Mouse (Mus musculus) adrenal gland, postnatal 25 days (tissue): ENCODE data around the gene Sohlh2. TPM values are rescaled to one million over a fixed set of nuclear protein-coding genes. Genes with fewer than 3 reads are reported as not detected.
"Not testable (repeated sequence)": the region's sequence is repeated elsewhere in the genome, so short reads cannot be mapped to it uniquely, and the experiment has no call there.

Experiments used
- DNase-seq: peaks from one replicate; pipeline ENCODE4 v3.0.0; 2021; ENCODE audit warnings: mixed read lengths
- long read RNA-seq: library from polyadenylated mRNA; stranded (forward); transcript quantifications from one replicate; pipeline ENCODE4 v2.0.0, GENCODE M21; 2021
- total RNA-seq: library from RNA; stranded (reverse); gene quantifications from 2 replicates; pipeline ENCODE4 v1.2.3, GENCODE M21; 2021

Sohlh2 gene
- not detected in 2 replicates for total RNA-seq
- long read RNA-seq = 0 reads

GRCm38 (mm10) chr3:55181766-55182165, at the start of gene Sohlh2:
Gene Sohlh2, plus strand, starts transcription at chr3:55182028.
- no peak for DNase-seq

DNA sequence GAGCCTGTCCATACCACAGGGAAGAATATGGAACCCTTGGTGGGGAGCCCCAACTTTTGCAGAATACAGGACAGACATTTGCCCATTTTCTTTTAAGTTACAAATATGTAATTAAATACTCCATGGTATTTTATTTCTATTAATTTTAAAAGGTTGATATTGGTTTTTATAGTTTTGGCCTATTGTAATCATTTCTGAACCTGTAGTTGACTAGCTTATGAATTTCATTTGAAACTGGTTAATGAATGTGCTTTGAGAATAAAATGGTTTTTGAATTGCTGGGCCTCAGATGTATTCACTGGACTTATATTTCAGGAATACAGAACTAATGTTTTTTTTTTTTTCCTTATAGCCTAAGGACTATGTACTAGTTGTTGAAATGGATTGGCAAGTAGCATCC, 44.8 kb upstream of the Sohlh2 start, which contains the start of gene Ccdc169:
Gene Ccdc169 (plus strand): TSS at position 301 of the 400 bp plus-strand sequence.
- no peak for DNase-seq

- DNase-seq = no peak
Measured at GRCm38 (mm10) chr3:55139837-55140236, 42.0 kb upstream of the Sohlh2 start.

DNA sequence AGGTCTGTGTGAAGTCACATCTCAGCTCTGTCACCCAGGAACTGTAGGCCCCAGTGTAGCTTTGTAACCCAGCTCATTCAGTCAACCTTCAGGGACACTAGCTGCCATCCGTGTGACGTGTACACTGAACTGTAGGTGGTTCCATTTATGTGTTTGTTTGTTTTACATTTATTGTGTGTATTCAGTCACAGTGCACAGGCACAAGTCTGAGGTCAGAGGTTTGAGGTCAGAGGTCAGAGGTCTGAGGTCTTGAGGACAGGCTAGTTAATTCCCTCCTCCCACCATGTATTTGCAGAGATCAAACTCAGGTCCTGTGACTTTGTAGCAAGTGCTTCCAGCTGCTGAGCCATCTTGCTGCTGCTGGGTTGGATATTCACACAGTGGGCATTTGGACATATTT, 40.4 kb upstream of the Sohlh2 start:
- no peak for DNase-seq

DNA sequence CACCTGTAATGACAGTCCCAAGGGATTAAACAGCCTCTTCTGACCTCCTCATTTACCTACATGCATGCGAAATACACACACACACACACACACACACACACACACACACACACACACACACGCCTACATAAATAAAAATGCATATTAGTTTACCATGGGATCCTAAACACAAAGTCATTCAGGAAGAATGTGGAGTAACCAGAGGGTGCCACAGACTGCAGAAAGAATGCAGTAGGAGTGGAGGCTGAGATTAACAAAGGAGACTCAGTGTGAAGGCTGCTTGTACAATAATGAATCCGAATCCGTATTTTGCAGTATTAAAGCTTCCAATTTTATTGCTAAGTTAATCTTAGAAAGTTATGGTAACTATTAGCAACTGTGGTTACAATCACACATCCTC, 36.9 kb upstream of the Sohlh2 start:
- no peak for DNase-seq

GRCm38 (mm10) chr3:55146441-55146840, 35.4 kb upstream of the Sohlh2 start:
- no peak for DNase-seq

- DNase-seq = no peak
Measured at GRCm38 (mm10) chr3:55147156-55147555, 34.7 kb upstream of the Sohlh2 start.

GRCm38 (mm10) chr3:55148091-55148490, 33.7 kb upstream of the Sohlh2 start:
- no peak for DNase-seq

GRCm38 (mm10) chr3:55151656-55152433, 30.0 kb upstream of the Sohlh2 start:
- peak; percentile 54 for DNase-seq

DNA sequence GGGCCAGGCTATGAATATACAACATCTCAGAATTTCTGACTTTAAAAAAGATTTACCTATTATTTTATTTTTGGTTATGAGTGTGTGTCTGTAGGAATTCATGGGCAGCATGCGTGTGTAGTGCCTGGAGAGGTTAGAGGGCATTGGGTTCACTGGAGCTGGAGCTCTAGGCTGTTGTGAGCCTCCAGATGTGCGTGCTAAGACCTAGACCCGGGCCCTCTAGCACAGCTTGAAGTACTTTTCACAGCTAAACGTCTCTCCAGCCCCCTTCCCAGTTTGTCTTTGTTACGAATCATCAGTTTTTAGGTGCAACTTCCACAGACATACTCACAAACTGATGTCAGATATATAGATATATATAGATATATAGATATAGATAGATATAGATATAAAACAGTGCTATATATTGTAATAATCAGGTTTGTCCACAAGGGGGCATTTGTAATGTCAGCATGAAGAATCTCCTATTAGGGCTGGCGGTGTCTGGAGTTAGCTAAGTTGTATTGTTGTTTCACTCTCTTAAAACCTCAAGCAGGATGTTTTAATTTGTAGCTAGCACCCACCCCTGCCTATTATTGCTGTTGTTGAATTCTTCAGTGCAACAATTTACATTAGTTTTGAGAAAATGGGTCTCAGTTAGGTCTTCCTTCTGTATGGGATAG, 29.0 kb upstream of the Sohlh2 start:
- no peak for DNase-seq

DNA sequence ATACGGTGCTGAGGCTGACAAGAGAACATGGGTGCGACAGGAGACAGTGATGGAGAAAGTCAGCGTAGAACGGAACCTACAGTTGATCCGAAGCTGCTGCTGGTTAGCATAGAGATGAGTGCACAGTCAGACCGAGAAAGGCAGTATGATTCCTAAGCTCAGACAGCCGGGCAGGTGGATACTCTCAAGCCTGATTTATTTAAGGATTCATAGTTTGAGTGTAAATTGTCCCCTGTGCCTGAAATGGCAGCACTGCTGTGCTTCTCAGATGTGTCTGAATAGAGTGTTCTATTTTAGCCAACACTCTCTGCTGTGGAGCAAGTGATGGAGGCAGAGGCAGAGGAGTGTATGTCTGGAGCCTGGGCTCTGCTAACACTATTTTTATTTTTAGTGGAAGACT, 27.7 kb upstream of the Sohlh2 start:
- DNase-seq = no peak

DNA sequence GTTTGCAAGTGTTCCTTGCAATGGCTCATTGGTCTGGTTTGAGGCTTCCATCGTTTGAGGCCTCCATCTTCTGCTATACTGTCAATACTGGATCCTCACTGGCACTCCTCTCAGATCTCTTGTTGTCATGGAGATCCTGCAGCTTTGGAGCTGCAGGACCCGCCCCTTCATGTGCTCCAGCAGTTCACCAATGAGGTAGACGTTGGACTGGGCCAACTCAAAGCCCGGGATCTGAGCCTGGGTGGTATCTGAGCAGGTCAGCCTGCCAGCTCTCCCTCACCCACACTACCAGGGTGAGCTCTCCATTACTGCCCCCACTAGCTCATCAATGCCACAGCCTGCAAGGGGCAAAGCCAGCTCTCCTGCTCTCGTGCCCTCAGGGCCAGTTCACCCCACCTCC, 24.4 kb upstream of the Sohlh2 start:
- DNase-seq = no peak

- DNase-seq = no peak
Measured at GRCm38 (mm10) chr3:55161144-55161543, 20.7 kb upstream of the Sohlh2 start.

DNA sequence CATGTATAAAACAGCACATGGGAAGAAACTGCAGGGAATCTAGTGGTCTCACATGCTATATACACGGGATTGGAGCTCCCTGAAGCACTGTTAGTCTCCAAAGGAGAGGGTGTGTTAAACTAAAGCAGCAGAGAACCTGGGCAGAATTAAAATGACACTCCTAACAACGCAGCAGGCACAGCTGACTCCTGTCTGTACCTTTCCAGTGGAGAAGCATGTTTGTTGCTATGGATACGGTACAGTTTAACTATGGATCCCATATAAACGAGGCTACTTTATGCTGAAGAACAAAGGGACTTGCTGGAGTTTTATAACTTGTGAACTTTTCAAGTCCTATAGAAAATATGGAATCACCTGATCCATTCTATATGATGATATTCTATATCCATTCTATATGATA, 18.3 kb upstream of the Sohlh2 start:
- no peak for DNase-seq

DNA sequence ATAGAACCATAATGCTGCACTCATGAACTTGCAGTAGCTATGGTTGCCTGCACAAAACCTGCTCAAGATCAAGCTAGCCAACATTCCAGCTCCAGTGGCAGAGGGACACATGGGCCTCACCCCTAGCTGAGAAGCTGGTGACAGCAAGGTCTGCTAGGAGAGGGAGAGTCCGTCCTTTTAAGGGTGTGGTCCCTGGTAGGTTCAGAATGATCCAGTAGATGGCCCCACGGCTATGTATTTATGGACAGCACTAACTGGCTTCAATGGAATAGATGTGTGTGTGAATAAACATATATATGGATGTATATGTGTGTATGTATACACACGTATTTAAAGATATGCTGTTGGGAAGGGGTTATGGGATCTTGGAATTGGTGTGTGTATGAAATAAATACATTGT, 9.3 kb upstream of the Sohlh2 start:
- DNase-seq = no peak

DNA sequence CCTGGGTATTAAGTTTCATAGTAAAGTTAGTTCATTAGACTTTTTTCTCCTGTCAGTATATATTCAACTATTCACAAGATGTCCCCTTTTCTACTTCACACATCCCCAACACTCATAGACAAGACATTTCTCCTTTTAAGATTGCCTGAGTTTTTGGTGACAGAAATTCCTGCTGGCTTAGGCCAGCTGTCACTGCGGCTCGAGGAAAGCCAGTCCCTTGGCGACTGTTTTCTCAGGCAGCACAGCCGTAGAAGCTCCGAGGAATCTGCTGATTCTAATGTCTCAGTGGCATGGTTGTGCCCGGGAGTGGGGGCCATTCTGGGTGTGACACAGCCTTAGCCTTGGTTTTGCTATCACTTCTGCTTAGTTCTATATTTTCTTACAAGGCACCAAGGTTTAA, 4.6 kb upstream of the Sohlh2 start:
- DNase-seq = no peak

GRCm38 (mm10) chr3:55191668-55192067, 9.8 kb downstream of the Sohlh2 start:
- no peak for DNase-seq

- DNase-seq = no peak
Measured at GRCm38 (mm10) chr3:55193351-55193750, 11.5 kb downstream of the Sohlh2 start.

DNA sequence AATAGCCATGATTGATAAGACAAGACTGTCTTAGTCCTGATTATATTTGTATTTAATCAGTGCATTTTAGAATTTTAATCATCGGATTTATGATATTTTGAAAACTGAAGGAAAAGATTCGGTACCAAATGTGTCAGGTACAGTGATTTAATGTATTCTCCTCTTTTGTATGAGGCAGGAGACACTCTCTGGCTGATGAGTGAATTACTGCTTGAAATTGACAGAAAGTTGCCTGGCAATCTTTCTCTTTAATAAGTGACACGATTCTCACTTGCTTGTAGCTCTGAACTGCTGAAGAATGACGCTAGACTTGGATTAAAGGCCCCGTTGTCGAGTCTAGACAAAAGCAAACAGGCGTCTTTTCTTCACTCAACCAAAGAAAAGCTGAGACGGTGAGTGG, 13.0 kb downstream of the Sohlh2 start:
- DNase-seq = no peak

GRCm38 (mm10) chr3:55195581-55196327, 13.9 kb downstream of the Sohlh2 start:
- DNase-seq = no peak

GRCm38 (mm10) chr3:55196328-55196710, 14.5 kb downstream of the Sohlh2 start:
- DNase-seq = no peak

DNA sequence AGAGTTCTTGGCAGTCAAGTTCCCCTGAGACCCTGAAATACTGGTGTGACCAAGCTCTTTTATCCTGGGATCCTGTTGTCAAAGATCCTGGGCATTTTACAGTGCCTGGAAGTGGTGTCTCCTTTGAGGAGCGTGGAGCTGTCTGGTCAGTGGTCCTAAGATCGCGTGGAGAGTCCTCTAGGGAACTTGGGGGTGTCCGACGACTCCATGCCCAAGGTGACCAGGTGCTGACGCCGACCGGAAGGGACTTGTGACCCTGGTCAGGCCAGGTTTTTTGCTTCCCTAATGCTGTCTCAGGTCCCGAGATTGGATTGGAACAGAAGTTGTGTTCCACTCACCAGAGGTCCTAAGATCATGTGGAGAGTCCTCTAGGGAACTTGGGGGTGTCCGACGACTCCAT, 21.8 kb downstream of the Sohlh2 start:
- DNase-seq = not testable (repeated sequence)

DNA sequence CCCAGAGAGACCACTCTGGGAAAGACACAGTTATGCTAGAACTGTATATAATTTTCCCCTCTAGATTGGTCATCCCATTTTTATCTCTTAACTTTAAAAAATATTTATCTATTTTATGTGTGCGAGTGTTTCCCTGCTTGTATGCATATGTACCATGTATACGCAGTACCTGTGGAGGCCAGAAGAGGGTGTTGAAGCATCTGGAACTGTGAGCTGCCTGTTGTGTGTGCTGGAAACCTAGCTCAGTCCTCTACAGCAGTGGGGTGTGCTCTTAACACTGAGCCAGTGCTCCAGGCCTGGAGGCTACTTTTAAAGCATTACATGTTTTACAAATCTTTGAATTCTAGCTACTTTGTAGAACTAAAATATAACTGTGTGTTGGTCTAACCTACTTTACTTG, 24.6 kb downstream of the Sohlh2 start:
- no peak for DNase-seq
